Mouse (Mus musculus) C2C12 (cell line): ENCODE data around the gene Atxn1.

Experiments
- CTCF ChIP-seq: IDR thresholded peaks from one replicate; pipeline ENCODE4 v1.5.1; 2011; ENCODE audit not compliant: control insufficient read depth, insufficient read depth, insufficient read length
- FOSL1 ChIP-seq: IDR thresholded peaks from one replicate; pipeline ENCODE4 v1.8.0; 2011; ENCODE audit warnings: mild to moderate bottlenecking, low read length; ENCODE audit not compliant: poor library complexity, insufficient read depth, severe bottlenecking
- USF1 ChIP-seq: IDR thresholded peaks from one replicate; pipeline ENCODE4 v1.6.1; 2011; ENCODE audit warnings: low read depth, mild to moderate bottlenecking, control low read depth, moderate library complexity

DNA sequence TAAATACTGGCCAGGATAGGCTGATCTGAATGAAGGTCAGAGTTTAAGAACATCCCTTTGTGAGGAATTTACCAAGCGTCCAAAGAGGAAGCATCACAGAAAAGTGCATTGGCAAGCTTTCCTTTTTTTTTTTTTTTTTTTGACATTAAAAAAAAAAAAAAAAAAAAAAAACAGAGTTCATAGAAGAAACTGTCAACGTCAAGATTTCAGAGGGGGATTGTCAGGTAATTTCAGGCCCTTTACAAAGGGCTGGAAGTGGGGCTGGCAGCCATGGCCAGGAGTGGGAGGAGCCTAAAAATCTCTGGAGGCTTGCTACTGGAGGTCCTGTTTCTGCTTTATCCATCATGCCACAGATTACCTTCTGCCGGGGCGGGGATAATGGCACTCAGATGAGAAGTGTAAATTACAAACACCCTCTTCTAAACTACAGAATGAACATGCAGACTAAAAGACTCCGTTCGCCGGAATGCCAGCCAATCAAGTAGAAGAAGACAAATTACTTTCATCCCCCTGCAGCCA is 9.2 kb upstream of the Atxn1 start:
- no peak for TF ChIP-seq CTCF
- TF ChIP-seq USF1: no peak
- TF ChIP-seq FOSL1: no peak
